Mouse (Mus musculus) liver, embryonic 14.5 days (tissue): Measurements from ENCODE around the gene Rxra.

ENCODE experiments used
- CTCF ChIP-seq: IDR thresholded peaks from 2 replicates; pipeline ENCODE4 v1.5.1; 2016; ENCODE audit warnings: antibody characterized with exemption, low read depth, control low read depth
- EP300 ChIP-seq: IDR thresholded peaks from 2 replicates; pipeline ENCODE4 v1.6.1; 2016; ENCODE audit warnings: antibody characterized with exemption, low read depth

DNA sequence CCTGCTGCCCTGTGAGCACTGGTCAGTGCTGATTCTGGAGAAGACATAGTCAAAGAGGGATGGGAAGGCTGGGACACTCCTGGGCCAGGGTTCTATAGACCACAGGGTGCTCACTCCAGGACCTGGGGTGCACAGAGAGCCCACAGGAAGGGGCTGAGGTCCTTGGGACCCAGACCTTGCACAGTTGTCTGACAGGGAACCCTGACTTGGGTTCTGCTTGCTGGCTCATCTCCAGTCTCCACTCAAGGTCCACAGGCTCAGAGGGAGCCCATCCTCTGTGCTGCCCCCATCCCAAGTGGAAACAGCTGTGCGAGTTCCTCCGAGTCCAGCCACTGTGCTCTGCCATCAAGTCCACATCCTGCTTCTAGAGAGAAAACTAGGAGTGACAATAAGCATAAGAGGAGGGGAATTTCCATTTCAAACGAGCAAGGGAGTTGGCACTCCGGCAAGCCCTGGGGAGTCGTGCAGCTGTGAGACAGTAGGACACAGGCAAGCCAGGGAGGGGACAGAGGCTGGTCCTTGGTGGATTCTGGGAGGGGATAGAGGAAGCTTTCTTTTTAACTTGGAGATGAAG is 31.6 kb upstream of the Rxra start:
- no peak for TF ChIP-seq EP300
- TF ChIP-seq CTCF, result no peak
